Mouse (Mus musculus) adrenal gland, adult 18-20 months (tissue): ENCODE measurements around the gene Actl7a. TPM values are rescaled to one million over a fixed set of nuclear protein-coding genes. Genes with fewer than 3 reads are reported as not detected.
A peak's percentile ranks its signal among the peaks of the same experiment; 100 is the strongest.

Source experiments
- DNase-seq, 2 experiments: peaks; one replicate each; pipeline ENCODE4 v3.0.0; 2021 to 2022; ENCODE audit warnings: low spot score in 2 of 2
- long read RNA-seq, 2 experiments: library from polyadenylated mRNA; stranded (forward); transcript quantifications; one replicate each; pipeline ENCODE4 v2.0.0; 2021
- total RNA-seq, 2 experiments: library from RNA; stranded (reverse); gene quantifications; 1 replicate in 1 of 2; 2 replicates in 1 of 2; pipeline ENCODE4 v1.2.3; 2021

The Actl7a gene
- not detected for total RNA-seq
- long read RNA-seq, experiment 1: 0 reads
- long read RNA-seq, experiment 2: 0 reads

DNA sequence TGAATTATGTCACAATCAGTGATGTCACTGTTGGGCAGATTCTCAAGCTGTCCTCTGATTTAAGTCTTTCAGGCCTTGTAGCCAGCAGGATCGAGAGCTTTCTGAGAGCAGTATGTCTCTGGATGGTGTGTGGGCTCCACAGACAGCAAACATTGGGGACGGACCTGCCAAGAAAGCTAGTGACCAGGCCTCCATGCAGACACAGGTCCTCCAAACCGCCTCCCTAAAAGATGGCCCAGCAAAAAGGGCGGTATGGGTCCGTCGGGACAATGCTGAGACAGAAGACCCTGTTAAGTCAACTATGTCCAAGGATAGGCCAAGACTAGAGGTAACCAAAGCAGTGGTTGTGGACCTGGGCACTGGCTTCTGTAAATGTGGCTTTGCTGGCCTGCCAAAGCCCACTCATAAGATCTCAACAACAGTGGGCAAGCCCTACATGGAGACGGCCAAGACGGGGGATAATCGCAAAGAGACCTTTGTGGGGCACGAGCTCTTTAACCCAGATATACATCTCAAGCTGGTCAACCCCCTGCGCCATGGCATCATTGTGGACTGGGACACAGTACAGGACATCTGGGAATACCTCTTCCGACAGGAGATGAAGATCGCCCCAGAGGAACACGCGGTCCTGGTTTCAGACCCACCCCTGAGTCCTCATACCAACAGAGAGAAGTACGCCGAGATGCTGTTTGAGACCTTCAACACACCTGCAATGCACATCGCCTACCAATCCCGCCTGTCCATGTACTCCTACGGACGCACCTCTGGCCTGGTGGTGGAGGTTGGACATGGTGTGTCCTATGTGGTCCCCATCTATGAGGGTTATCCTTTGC, at the start of gene Actl7a:
Gene Actl7a (plus strand): TSS at position 51 of the 833 bp plus-strand sequence.
- DNase-seq: no peak

DNA sequence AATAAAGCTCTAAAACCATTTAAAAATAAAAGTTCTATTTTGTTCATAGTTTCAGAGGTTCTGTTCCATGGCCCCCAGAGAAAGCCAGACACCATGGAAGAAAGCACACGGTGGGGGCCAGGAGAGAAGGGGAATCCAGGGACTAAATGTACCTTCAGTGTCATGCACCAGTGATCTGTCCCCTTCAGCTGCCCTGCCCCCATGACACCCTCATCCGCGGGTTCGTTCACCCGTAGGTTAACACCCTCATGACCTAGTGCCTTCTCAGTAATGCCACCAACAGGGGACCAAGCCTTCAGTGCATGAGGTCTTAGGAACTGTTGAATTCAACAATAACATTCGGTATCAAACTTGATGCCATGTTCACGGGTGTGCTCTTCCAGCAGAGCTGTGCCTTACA, 46.8 kb upstream of the Actl7a start:
- DNase-seq: no peak

DNA sequence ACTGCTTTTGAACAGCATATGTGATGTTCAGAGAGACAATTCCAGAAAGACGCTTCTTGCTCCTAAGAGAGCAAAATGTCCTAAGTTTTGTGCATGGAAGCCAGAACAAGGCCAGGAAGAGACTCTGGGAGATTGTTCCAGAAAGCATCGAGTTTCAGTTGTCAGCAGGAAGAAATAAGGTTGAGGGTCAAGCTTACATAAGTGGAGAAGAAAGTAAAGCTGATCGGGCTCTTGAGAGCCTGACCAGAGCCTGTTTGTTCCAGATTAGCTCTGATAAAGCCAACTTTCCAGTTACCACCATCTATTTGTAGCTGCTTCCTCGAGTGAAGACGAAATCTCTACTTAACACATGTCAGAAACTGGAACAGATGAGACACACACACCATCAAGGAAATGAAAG, 44.5 kb upstream of the Actl7a start:
- no peak for DNase-seq

DNA sequence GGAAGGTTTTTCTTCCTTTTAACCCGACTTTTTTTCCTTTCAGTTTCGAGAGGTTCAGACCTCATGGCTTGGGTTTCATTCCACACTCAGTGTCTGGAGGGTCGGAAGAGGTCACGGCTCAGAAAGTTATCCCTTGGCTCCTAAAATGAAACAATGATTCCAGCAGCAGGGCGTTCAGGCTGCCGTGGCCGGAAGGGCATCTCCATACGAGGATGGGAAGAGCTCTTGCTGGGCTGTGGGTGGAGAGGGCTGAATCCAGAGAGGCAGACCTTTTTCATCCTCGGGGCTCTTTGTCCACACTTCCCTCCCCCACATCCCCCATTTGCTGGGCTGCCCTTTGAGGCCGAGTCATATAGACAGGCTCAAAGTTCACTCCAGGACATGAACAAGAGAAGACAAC, 41.0 kb upstream of the Actl7a start:
- DNase-seq: no peak

DNA sequence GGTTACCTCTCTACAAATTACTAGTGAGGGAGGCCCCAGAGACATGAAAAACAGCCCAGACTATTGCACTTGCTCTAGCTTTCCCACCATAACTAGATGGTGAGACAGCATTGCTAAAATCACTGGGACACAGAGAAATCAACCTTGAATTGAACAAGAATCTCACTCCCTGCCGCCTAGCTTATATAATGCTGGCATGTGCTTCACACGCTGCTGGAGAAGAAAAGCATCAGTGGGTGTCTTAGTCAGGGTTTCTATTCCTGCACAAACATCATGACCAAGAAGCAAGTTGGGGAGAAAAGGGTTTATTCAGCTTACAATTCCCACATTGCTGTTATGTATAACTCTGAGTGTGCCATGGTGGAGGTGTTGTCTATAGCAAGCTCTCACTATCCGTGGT, 30.1 kb upstream of the Actl7a start:
- DNase-seq: no peak

DNA sequence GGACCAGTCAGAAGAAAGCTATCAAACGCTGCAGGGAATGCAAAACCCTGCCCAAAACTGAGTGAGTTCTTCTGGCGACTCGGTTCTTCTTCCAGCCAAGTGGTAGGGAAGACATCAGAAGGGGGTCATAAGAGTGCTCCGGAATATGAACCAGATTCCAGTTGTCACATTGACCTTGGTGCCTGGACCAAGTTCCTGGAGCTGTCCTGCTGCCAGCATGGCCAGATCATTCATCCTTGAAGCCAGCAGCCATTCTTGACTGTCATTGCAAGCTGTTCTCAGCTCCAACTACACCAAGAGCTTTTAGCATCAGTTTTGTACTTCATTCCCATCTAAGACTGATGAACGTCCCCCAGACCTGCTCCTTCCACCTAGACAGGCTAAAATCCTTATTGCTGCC, 26.4 kb upstream of the Actl7a start:
- DNase-seq: peak in 1 of 2 experiments; percentile 12

DNA sequence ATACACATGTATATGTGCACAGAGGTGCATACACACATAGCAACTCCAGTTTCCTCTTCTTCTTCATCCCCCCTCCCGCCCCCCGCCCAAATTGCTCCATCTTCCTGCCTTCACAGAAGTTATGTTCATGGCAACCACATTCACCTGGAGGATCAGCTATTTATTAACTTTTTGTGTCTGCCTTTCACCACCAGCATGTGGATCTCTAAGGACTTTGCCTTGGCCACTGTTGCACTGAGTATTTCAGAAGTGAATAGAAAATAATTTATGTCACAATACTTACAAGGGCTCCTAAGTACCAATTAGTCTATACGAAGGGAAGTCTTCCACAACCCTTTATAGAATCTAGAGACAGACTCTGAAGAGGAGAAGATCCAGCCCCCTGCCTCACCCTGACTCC, 25.3 kb upstream of the Actl7a start:
- DNase-seq: no peak

DNA sequence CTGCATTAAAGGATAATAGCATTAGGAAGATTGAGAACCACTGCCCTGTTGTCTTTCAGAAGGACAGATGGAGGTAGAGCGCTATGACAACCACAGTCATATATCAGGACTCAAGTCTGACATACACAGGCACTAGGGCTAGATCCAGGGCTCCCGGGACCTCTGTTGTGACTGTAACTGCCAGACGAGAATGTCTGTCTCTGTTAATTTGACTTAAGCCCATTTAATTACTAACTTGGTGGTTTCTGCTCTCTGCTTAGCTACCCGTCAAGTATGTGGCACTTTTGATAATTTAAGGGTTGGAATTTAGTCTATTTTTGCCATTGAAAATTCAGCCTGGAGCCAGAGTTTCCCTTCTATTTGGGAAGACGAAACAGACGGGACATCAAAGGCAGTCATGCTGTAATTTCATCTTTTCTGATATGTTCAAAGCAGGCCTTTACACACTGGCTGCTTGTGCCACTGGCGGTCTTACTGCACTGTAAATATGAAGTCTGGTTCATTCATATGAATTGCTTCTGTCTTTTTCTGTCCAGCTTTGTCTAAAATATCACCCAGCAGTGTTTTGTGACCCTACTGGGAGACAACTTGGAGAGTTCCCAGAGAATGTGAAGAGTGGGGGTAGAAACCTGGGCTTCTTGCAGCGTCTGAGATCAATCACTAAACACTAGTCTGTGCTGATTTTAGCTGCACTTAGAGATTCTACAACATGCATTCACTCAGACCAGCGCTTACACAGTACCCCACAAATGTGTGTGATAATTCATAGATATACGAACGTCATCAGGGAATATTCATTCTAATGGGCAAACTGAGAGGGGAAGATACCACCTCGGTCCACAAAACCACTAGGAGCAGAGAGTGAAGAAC, 24.4 kb upstream of the Actl7a start:
- DNase-seq: no peak

DNA sequence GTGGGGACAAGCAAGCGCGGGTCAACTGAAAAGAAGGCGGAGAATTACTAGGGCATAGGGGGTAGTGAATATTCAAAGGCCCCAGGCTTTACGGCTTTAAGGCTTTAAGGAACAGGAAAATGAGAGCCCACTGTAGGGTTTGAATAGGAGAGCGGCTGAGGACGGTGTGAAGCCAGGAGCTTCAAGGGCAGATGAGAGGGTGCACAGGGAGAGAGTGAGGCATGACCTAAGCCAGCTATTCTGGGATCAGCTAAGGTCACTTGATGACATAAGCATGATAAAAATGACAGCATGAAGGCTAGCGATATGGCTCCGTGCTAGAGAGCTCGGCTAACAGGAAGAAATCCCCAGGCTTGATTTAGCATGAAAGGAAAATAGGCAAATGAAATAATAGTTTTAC, 23.8 kb upstream of the Actl7a start:
- DNase-seq: no peak

DNA sequence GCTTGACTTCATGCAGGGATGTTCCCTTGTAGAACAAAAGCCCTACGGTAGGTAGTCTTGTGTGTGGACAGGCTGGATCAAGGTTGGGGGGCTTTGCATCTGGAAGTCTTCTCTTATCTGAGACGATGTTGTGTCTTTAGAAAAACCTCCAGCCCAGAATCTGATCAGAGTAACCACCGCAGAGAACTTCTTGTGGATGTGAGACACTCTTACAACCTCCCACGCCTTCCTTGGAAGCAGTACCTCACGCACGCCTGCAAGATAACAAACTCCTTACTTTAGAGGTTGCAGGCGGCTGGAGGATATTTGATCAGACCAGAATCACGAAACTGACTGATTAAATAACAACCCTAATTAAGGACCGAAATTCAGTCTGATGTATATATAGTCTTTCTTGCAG, 22.8 kb upstream of the Actl7a start:
- DNase-seq: no peak

DNA sequence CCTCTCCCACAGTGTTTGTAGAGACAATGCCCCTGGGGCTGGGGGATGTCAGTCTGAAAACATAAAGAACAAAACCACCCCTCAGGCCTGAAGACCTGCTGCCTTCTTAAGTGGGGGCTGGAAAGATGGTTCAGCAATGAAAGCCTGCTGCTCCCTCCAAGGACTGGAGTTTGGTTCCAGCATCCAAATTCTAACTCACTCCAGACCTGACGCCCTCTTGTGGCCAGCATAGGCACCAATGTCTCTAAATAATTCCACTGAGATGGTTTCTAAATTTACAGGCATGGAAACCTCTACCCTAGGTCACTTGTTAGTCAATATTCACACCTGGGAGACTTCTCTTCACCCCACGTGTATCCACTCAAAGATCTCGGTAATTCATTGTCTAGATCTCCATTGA, 21.7 kb upstream of the Actl7a start:
- DNase-seq: peak; percentile 27 to 37

DNA sequence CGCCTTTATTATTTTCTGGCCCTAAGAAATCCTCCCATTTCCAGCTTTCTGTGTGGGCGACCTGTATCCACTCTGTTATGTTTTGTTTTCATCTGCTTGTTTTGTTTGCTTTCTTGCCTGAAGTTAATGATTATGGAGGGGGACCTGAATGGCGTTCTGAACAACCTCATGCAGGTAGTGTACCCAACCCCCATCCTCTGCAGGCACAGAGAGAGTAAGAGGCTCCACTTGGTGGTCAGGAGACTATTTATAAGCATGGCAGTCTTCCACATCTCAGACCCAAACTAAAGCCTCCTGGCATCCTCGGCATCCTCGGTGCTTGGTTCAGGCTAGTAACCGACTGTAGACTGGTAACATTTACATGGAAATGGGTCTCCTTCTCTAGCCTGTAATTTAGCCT, 20.9 kb upstream of the Actl7a start:
- no peak for DNase-seq

DNA sequence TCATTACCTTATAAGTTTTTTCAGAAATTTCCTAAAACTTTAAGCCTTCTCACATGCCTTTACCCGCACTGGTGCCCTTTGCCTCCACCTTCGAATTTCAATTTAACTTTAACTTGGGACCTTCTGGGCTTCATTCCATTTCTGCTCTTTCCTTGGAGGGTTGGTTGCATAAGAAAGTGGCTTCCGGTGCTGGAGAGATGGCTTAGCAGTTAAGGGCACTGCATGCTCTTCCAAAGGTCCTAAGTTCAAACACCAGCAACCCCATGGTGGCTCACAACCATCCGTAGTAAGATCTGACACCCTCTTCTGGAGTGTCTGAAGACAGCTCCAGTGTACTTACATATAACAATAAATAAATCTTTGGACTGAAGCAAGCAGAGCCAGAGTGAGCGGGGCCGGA, 20.0 kb upstream of the Actl7a start:
- no peak for DNase-seq

DNA sequence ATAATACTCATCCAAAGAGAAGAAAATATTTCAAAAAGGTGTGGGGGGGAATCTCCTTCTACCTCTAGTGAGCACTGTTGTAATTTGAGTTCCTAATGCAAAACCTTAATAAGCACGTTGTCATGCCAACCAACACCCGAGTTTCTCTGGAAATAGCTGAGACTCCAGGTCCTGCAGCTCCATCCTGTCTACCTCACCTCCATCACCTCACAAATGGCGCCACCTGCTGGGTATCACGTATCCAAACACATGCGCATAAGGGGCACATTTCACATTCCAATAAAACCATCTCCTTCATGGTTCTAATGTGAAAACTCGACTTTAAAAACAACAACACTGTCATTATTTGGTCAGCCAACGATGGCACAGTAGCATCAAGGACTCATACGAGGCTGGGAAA, 17.4 kb upstream of the Actl7a start:
- no peak for DNase-seq

DNA sequence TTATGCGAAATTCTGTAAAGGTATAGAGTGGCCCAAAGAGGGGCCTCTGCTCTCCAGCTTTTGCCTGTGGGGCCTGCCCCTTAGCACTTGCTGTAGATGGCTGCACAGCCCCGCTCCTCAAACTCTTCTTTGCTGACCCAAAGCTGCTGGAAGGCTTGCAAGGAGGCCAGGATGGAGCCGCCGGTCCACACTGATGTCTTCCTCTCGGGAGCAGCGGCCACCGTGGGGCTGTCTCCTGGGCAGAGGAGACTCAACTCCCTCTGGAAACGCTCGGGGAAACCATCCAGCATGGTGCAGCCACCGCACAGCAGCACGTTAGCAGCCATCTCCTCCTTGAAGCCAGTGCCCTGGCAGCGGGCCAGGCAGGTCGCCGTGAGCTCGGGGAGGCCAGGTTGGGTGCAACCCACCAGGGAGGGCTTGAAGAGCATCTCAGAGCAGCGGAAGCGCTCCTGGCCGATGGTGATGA, 3.2 kb upstream of the Actl7a start, which contains the start of gene Gm26657:
Gene Gm26657 (plus strand): TSS at position 51 of the 466 bp plus-strand sequence.
- DNase-seq: no peak

DNA sequence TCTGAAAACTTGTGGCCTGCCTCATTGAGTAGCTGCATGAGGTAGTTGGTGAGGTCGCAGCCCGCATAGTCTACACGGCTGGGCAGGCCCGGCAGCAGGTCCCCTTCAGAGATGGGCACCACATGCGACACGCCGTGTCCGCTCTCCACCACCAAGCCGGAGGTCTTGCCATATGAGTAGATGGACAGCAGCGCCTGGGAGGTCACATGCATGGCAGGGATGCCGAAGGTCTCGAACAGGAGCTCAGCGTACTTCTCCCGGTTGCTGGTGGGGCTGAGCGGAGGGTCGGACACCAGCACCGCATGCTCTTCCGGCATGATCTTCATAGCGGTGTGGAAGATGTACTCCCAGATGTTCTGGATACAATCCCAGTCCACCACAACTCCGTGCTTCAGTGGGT, 2.6 kb upstream of the Actl7a start:
- DNase-seq: no peak

DNA sequence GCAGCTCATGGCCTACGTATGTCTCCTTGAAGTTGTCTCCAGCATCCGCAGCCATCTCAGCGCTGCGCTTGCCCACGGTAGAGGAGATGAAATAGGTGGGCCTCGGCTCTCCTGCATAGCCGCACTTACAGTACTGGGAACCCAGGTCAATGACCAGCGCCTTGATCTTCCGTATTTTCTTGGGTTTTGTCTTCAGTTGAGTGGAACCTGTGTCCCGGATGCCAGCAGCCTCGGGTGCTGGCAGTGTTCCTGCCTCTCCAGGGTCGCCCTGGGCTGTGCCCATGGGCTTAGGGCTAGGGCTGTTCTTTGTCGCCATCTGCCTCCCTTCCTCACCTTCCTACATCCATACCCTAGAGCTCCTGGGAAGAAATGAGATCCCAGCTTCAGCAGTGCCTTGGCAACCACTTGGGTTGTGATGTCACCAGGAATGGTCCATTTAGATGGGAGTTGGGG, 2.1 kb upstream of the Actl7a start, which contains the start of gene Actl7b:
Gene Actl7b (minus strand): TSS at position 403 of the 453 bp plus-strand sequence.
- DNase-seq: no peak

DNA sequence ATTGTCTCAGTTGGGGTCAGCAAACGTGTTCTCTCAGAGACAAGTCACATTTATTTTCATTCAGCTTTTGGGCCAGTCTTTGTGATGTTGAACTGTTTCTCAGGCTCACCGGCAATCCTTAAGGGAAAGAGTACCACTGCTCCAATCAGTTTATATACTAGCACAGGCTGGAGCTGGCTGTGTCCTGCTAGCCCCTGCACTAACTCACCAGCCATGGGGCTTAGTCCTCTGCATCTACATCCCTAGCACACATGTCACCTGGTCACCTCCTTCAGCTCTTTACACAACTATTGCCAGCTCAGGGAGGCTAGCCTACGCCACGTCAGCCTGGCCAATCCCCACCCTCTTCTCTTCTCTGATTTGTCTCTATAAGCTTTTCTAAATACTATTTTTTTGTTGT, 515 bp upstream of the Actl7a start:
- DNase-seq: no peak

DNA sequence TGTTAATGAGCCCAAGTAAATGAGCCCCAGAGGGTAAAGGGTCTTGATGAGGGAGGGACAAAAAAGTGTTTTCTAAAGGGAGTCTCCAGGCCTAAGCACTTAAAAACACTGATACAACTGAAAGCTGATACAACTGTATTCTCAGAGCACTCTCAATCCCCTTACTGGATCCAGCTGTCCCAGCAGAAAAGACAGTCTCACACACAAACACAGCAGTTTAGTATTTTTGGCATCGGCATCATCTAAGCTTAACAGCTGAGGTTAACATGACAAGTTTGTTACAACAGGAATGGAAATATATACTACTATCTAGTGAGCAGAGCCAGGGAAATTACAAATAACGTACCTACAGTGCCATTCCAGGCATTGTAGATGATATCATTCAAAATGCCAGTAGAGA, 3.1 kb downstream of the Actl7a start:
- no peak for DNase-seq

DNA sequence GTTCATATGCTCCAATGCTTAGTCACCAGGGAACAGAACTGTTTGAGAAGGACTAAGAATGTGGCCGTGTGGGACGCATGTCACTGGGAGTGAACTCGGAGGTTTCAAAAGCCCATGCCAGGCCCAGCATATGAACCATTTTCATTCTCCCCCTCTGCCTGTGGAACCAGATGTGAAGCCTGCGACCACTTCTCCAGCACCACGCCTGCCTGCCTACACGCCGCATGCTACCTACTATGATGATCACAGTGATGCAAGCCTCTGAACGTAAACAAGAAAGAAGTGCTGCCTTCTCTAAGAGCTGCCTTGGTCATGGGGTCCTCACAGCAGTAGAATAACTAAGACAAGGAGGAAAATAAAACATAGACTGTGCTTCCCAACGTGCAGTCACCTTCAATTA, 4.2 kb downstream of the Actl7a start:
- no peak for DNase-seq

DNA sequence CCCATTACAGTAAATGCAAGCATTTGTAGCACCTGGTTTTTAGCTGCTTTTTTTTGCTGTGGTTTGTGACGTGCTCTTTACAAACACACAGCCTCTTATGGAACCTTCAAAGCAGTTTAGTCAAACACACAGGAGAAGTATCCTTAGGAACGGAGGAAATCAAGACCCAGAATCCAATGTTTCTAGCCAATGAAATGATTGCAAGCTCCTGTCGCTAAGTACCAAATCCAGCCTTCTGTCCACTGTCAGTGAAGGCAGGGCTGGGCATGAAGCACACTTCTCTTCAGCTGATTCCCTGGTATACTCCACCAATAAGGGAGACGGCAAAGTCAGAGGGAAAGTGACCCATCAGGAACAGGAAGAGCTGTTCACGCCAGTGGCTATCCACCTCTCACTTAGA, 12.8 kb downstream of the Actl7a start:
- no peak for DNase-seq
